Mouse (Mus musculus): Measurements from ENCODE around the gene Nbea. TPM values are rescaled to one million over a fixed set of nuclear protein-coding genes. Genes with fewer than 3 reads are reported as not detected.

The Nbea gene
- polyA plus RNA-seq, 1 experiment, result 1.9 TPM

GRCm38 (mm10) chr3:55782771-55783170 is 400.7 kb downstream of the Nbea start:
- Histone ChIP-seq H3K4me3 (replicated peaks; ENCODE audit: control insufficient read depth, low read depth, low read length) (no peak overlapping the region), H3K27ac (ENCODE audit: control insufficient read depth, insufficient read depth, low read depth, low read length, poor library complexity) (no peak overlapping the region), H3K4me1 (ENCODE audit: control insufficient read depth, insufficient read depth, low read length) (no peaks in the 10 kb centered on the region; the same call in 1 of the 2 replicates)
- 3% methylated on average over 22 of the region's 22 CpGs for WGBS
- TF ChIP-seq CTCF (IDR thresholded peaks at IDR 0.05; ENCODE audit: control insufficient read depth, insufficient read depth, low read length) (no peak), POLR2A (IDR thresholded peaks at IDR 0.05; ENCODE audit: borderline replicate concordance, control insufficient read depth, low read depth, low read length) (no peak)

GRCm38 (mm10) chr3:55782056-55782687 is 401.3 kb downstream of the Nbea start, which contains the start of gene Mab21l1:
Gene Mab21l1, plus strand, starts transcription at chr3:55782510.
- Histone ChIP-seq H3K27ac (ENCODE audit: control insufficient read depth, insufficient read depth, low read depth, low read length, poor library complexity) (no peak within 1 kb of the TSS), H3K4me1 (ENCODE audit: control insufficient read depth, insufficient read depth, low read length) (no peaks in the 10 kb centered on the region; the same call in 1 of the 2 replicates), H3K4me3 (replicated peaks; ENCODE audit: control insufficient read depth, low read depth, low read length) (no peak within 1 kb of the TSS)
- WGBS, result 12% methylated on average over 16 of the region's 16 CpGs
- no peak for TF ChIP-seq POLR2A (IDR thresholded peaks at IDR 0.05; ENCODE audit: borderline replicate concordance, control insufficient read depth, low read depth, low read length)
- TF ChIP-seq CTCF (IDR thresholded peaks at IDR 0.05; ENCODE audit: control insufficient read depth, insufficient read depth, low read length), result no peak

- 42% methylated on average over 5 of the region's 5 CpGs for WGBS
- Histone ChIP-seq H3K4me1 (ENCODE audit: control insufficient read depth, insufficient read depth, low read length) (no peaks in the 10 kb centered on the region; the same call in 1 of the 2 replicates), H3K4me3 (replicated peaks; ENCODE audit: control insufficient read depth, low read depth, low read length) (no peak overlapping the region), H3K27ac (ENCODE audit: control insufficient read depth, insufficient read depth, low read depth, low read length, poor library complexity) (no peak overlapping the region)
- TF ChIP-seq CTCF (IDR thresholded peaks at IDR 0.05; ENCODE audit: control insufficient read depth, insufficient read depth, low read length) (no peak), POLR2A (IDR thresholded peaks at IDR 0.05; ENCODE audit: borderline replicate concordance, control insufficient read depth, low read depth, low read length) (no peak)
Observed at GRCm38 (mm10) chr3:55781429-55782055, 402.0 kb downstream of the Nbea start.

GRCm38 (mm10) chr3:55780120-55781070 is 403.1 kb downstream of the Nbea start:
- WGBS, result 16% methylated on average over 53 of the region's 53 CpGs
- no peak overlapping the region for H3K27ac ChIP-seq (ENCODE audit: control insufficient read depth, insufficient read depth, low read depth, low read length, poor library complexity)
- no peaks in the 10 kb centered on the region; the same call in 1 of the 2 replicates for H3K4me1 ChIP-seq (ENCODE audit: control insufficient read depth, insufficient read depth, low read length)
- TF ChIP-seq CTCF (IDR thresholded peaks at IDR 0.05; ENCODE audit: control insufficient read depth, insufficient read depth, low read length), result no peak
- no peak for TF ChIP-seq POLR2A (IDR thresholded peaks at IDR 0.05; ENCODE audit: borderline replicate concordance, control insufficient read depth, low read depth, low read length)
- H3K4me3 ChIP-seq (replicated peaks; ENCODE audit: control insufficient read depth, low read depth, low read length), result no peak overlapping the region

- Histone ChIP-seq H3K4me1 (ENCODE audit: control insufficient read depth, insufficient read depth, low read length) (no peaks in the 10 kb centered on the region), H3K27ac (ENCODE audit: control insufficient read depth, insufficient read depth, low read depth, low read length, poor library complexity) (no peak overlapping the region), H3K4me3 (replicated peaks; ENCODE audit: control insufficient read depth, low read depth, low read length) (no peak overlapping the region)
- WGBS, result 83% methylated on average over 8 of the region's 8 CpGs
- TF ChIP-seq CTCF (IDR thresholded peaks at IDR 0.05; ENCODE audit: control insufficient read depth, insufficient read depth, low read length) (no peak), POLR2A (IDR thresholded peaks at IDR 0.05; ENCODE audit: borderline replicate concordance, control insufficient read depth, low read depth, low read length) (no peak)
Observed at GRCm38 (mm10) chr3:55778764-55779730, 404.5 kb downstream of the Nbea start.

GRCm38 (mm10) chr3:55777501-55777900 is 406.0 kb downstream of the Nbea start:
- no peak overlapping the region for H3K4me3 ChIP-seq (replicated peaks; ENCODE audit: control insufficient read depth, low read depth, low read length)
- 67% methylated on average over 4 of the region's 4 CpGs for WGBS

GRCm38 (mm10) chr3:55775753-55776152 is 407.7 kb downstream of the Nbea start:
- no peak for TF ChIP-seq POLR2A (IDR thresholded peaks at IDR 0.05; ENCODE audit: borderline replicate concordance, control insufficient read depth, low read depth, low read length)
- WGBS, result 77% methylated on average over 6 of the region's 6 CpGs
- H3K4me1 ChIP-seq (ENCODE audit: control insufficient read depth, insufficient read depth, low read length), result no peaks in the 10 kb centered on the region
- H3K27ac ChIP-seq (ENCODE audit: control insufficient read depth, insufficient read depth, low read depth, low read length, poor library complexity), result no peak overlapping the region
- H3K4me3 ChIP-seq (replicated peaks; ENCODE audit: control insufficient read depth, low read depth, low read length), result no peak overlapping the region

More at GRCm38 (mm10) chr3:55777501-55777900, 406.0 kb downstream of the Nbea start:
- Histone ChIP-seq H3K27ac (ENCODE audit: control insufficient read depth, insufficient read depth, low read depth, low read length, poor library complexity) (no peak overlapping the region), H3K4me1 (ENCODE audit: control insufficient read depth, insufficient read depth, low read length) (no peaks in the 10 kb centered on the region)
- TF ChIP-seq CTCF (IDR thresholded peaks at IDR 0.05; ENCODE audit: control insufficient read depth, insufficient read depth, low read length) (no peak), POLR2A (IDR thresholded peaks at IDR 0.05; ENCODE audit: borderline replicate concordance, control insufficient read depth, low read depth, low read length) (no peak)

Data from bone marrow, adult 2 months (tissue).